In genomic region chr12:41774623-41775323, GRCm38 (mm10) we compare ENCODE assay signal across 15 mouse cellular contexts.
DNase-seq lines count a peak whose midpoint lies in the region; ATAC-seq lines count a peak whose summit lies in the region.
"Had no signal": no experiment of that assay in that cellular context is flagged by ENCODE, and none has a peak within 500 bp of the region (broad histone marks: within the 10 kb centered on the region; RNA-seq: fewer than 3 reads in every experiment).

No protein-coding gene starts in this region.

- H3K4me1 ChIP-seq in hindbrain, embryonic 15.5 days (replicated peaks) = no peaks in the 10 kb centered on the region
- H3K4me1 ChIP-seq in hindbrain, embryonic 10.5 days (replicated peaks) = no peaks in the 10 kb centered on the region
- no peaks in the 10 kb centered on the region for H3K4me1 ChIP-seq in intestine, embryonic 16.5 days (ENCODE audit: control insufficient read depth, insufficient read depth, low read length)
- H3K4me1 ChIP-seq: heart, embryonic 15.5 days; liver, embryonic 12.5 days had no signal

- no peaks in the 10 kb centered on the region for H3K27me3 ChIP-seq in hindbrain, embryonic 15.5 days
- no peaks in the 10 kb centered on the region for H3K27me3 ChIP-seq in hindbrain, embryonic 10.5 days (ENCODE audit: insufficient read depth, poor library complexity, severe bottlenecking)
- no peaks in the 10 kb centered on the region for H3K27me3 ChIP-seq in intestine, embryonic 16.5 days (replicated peaks; ENCODE audit: control insufficient read depth, insufficient read depth, low read length)
- H3K27me3 ChIP-seq: heart, embryonic 15.5 days; liver, embryonic 12.5 days had no signal

- H3K27ac ChIP-seq in hindbrain, embryonic 15.5 days (replicated peaks) = no peak overlapping the region
- H3K27ac ChIP-seq in hindbrain, embryonic 10.5 days = no peak overlapping the region
- no peak overlapping the region for H3K27ac ChIP-seq in intestine, embryonic 16.5 days (ENCODE audit: low read length)
- H3K27ac ChIP-seq: heart, embryonic 15.5 days; liver, embryonic 12.5 days had no signal

- ATAC-seq in hindbrain, embryonic 15.5 days (ENCODE audit: low FRiP score, low read depth) = peak; percentile 42; the same call in 1 of the 2 replicates
- no peak for ATAC-seq in intestine, embryonic 16.5 days
- ATAC-seq: liver, embryonic 12.5 days; lung, postnatal 0 days had no signal

- H3K9me3 ChIP-seq in hindbrain, embryonic 15.5 days = no peaks in the 10 kb centered on the region
- H3K9me3 ChIP-seq in hindbrain, embryonic 10.5 days = no peaks in the 10 kb centered on the region
- H3K9me3 ChIP-seq in intestine, embryonic 16.5 days (ENCODE audit: control insufficient read depth, low read length) = no peaks in the 10 kb centered on the region
- H3K9me3 ChIP-seq: heart, embryonic 15.5 days; liver, embryonic 12.5 days had no signal

- no peaks in the 10 kb centered on the region for H3K36me3 ChIP-seq in hindbrain, embryonic 15.5 days
- no peaks in the 10 kb centered on the region for H3K36me3 ChIP-seq in hindbrain, embryonic 10.5 days
- no peaks in the 10 kb centered on the region for H3K36me3 ChIP-seq in intestine, embryonic 16.5 days (ENCODE audit: control insufficient read depth, insufficient read depth, low read length)
- H3K36me3 ChIP-seq: heart, embryonic 15.5 days; liver, embryonic 12.5 days had no signal

- H3K4me2 ChIP-seq in hindbrain, embryonic 15.5 days = no peak overlapping the region
- H3K4me2 ChIP-seq in intestine, embryonic 16.5 days (ENCODE audit: low read depth, low read length) = no peak overlapping the region
- H3K4me2 ChIP-seq: heart, embryonic 15.5 days; liver, embryonic 12.5 days had no signal

- 82% methylated on average over 5 of the region's 5 CpGs for WGBS in hindbrain, embryonic 15.5 days
- 89% methylated on average over 5 of the region's 5 CpGs for WGBS in hindbrain, embryonic 10.5 days
- 93% methylated on average over 5 of the region's 5 CpGs for WGBS in intestine, embryonic 16.5 days

- no peak overlapping the region for H3K9ac ChIP-seq in hindbrain, embryonic 15.5 days
- H3K9ac ChIP-seq in intestine, embryonic 16.5 days (ENCODE audit: low read depth, low read length) = no peak overlapping the region
- H3K9ac ChIP-seq: heart, embryonic 15.5 days; liver, embryonic 12.5 days had no signal

- DNase-seq in hindbrain, embryonic 10.5 days (ENCODE audit: low spot score) = no peak
- DNase-seq in adrenal gland, postnatal 10 days = peak; percentile 34
- peak; percentile 6 to 48 for DNase-seq in adrenal gland, postnatal 36 days
- DNase-seq in cerebellum, postnatal 10 days = peak; percentile 91 to 95
- no peak for DNase-seq in layer of hippocampus, adult 11-12 months (ENCODE audit: low spot score)
- no peak for DNase-seq in layer of hippocampus, adult 9-10 months (ENCODE audit: low spot score)
- DNase-seq: embryo, embryonic 11 days; kidney, postnatal 14 days; right cerebral cortex, postnatal 14 days had no signal

- no peak overlapping the region for H3K4me3 ChIP-seq in hindbrain, embryonic 15.5 days
- no peak overlapping the region for H3K4me3 ChIP-seq in hindbrain, embryonic 10.5 days
- H3K4me3 ChIP-seq in intestine, embryonic 16.5 days (ENCODE audit: low read length) = no peak overlapping the region
- H3K4me3 ChIP-seq: erythroblast, embryonic 14.5 days; heart, embryonic 15.5 days; liver, embryonic 12.5 days had no signal

Comparison
In these comparisons a context has a peak if more than half of its experiments do, and no peak if none do; other contexts are left out.
1. DNase-seq: peak in adrenal gland, postnatal 10 days (single experiment), adrenal gland, postnatal 36 days (2 of 2) and cerebellum, postnatal 10 days (2 of 2); none in hindbrain, embryonic 10.5 days (single experiment), layer of hippocampus, adult 11-12 months (single experiment) and layer of hippocampus, adult 9-10 months (single experiment).